Mouse (Mus musculus): ENCODE results near the gene Pknox1. TPM values are rescaled to one million over a fixed set of nuclear protein-coding genes. Genes with fewer than 3 reads are reported as not detected.

Pknox1 gene
- polyA plus RNA-seq, 1 experiment from 2014 or later: 37.9 TPM

DNA sequence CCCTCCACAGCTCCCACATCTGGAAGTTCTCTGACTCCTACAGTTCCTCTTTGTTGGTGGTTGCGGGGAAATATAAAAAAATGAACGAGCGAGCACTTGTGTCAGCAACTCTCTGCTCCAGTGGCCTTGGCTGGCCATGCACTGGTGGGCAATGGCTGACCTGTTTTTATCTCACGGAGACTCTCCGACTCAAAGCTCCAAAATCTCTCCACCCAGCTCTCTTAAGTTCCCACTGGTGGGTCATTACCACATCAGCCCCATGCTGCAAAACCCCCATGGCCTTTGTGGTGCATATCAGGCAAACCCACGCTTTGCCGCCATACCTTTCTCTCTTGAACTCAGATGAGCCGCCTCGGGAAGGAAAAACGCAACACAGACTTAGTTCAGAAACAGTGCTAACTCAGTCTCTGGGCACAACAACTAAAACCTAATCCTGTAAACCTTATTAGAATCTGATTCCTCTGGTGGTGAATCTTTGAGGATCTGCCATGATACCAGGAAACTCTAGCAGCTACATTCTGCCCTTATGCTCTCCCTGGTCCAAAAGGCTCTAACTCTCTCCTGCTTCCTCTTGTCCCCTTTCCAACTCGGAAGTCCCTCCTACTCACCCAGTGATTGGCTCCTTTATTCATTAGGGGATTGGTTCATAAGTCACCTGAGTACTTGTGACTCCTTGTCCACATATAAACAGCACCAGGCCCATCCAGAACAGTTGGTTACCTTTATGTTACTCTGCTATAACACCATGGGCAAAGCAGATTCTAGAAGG lies 5.3 kb upstream of the Pknox1 start:
- DNase-seq (ENCODE audit: low spot score) (no peak), ATAC-seq (ENCODE audit: insufficient number of reproducible peaks, low FRiP score, low TSS enrichment, low read depth) (no peak)
- Histone ChIP-seq H3K9me3 (ENCODE audit: control insufficient read depth, low read length) (no peaks in the 10 kb centered on the region), H3K4me1 (ENCODE audit: control insufficient read depth, insufficient read depth, low read length) (peaks cover 21% of the 10 kb centered on the region), H3K27ac (replicated peaks; ENCODE audit: low read depth, low read length) (no peak overlapping the region), H3K4me2 (ENCODE audit: low read depth, severe bottlenecking) (no peak overlapping the region), H3K27me3 (ENCODE audit: control insufficient read depth, insufficient read depth, low read length) (no peaks in the 10 kb centered on the region), H3K9ac (ENCODE audit: low read length) (no peak overlapping the region), H3K4me3 (ENCODE audit: low read depth, low read length) (no peak overlapping the region), H3K36me3 (ENCODE audit: control insufficient read depth, insufficient read depth, low read length) (no peaks in the 10 kb centered on the region)
- WGBS: 86% methylated on average over 11 of the region's 11 CpGs

DNA sequence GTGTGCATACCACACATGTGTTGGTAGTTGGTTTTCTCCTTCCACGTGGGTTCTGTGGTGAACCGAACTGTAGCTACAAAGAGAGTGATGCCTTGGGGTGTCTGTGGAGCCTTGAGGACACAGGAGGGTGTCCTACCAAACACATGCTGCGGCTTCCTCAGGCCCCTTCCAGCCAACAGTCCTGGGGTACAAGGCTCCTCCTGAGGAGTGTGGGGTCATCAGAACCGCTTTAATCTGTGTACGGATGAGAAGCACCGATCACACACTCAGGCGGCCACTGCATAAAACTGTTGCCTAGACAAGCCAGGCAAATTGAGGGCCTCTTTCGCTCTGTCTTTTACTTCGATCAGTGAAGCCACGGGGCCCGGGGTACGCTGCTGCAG lies 911 bp upstream of the Pknox1 start:
- Histone ChIP-seq H3K27me3 (ENCODE audit: control insufficient read depth, insufficient read depth, low read length) (no peaks in the 10 kb centered on the region), H3K27ac (replicated peaks; ENCODE audit: low read depth, low read length) (peak overlapping the region; percentile 76), H3K4me2 (ENCODE audit: low read depth, severe bottlenecking) (peak overlapping the region; percentile 54), H3K36me3 (ENCODE audit: control insufficient read depth, insufficient read depth, low read length) (no peaks in the 10 kb centered on the region), H3K4me3 (ENCODE audit: low read depth, low read length) (peak overlapping the region; percentile 31), H3K4me1 (ENCODE audit: control insufficient read depth, insufficient read depth, low read length) (peaks cover 9% of the 10 kb centered on the region), H3K9me3 (ENCODE audit: control insufficient read depth, low read length) (no peaks in the 10 kb centered on the region), H3K9ac (ENCODE audit: low read length) (peak overlapping the region; percentile 62)
- DNase-seq (ENCODE audit: low spot score) (peak; percentile 59), ATAC-seq (ENCODE audit: insufficient number of reproducible peaks, low FRiP score, low TSS enrichment, low read depth) (peak; percentile 5; the same call in 1 of the 2 replicates)
- 24% methylated on average over 12 of the region's 12 CpGs for WGBS

DNA sequence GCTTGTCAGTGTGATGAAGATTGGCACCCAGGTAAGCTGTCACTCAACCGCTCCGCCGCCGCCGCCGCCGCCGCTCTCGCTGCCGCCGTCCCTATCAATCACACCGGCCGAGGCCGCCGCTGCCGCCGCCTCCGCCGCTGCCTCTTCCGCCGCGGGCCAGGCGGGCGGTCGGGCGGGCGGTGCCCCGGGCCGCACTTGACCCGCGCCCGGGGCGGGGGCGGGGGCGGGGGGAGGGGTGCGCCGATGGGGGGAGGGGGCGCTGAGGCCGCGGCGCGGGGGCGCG lies 265 bp downstream of the Pknox1 start:
- Histone ChIP-seq H3K27ac (replicated peaks; ENCODE audit: low read depth, low read length) (peak overlapping the region; percentile 97), H3K27me3 (ENCODE audit: control insufficient read depth, insufficient read depth, low read length) (no peaks in the 10 kb centered on the region), H3K4me1 (ENCODE audit: control insufficient read depth, insufficient read depth, low read length) (peaks cover 9% of the 10 kb centered on the region; the same call in 1 of the 2 replicates), H3K4me2 (ENCODE audit: low read depth, severe bottlenecking) (peak overlapping the region; percentile 62), H3K4me3 (ENCODE audit: low read depth, low read length) (peak overlapping the region; percentile 82), H3K9me3 (ENCODE audit: control insufficient read depth, low read length) (no peaks in the 10 kb centered on the region), H3K9ac (ENCODE audit: low read length) (peak overlapping the region; percentile 88), H3K36me3 (ENCODE audit: control insufficient read depth, insufficient read depth, low read length) (no peaks in the 10 kb centered on the region)
- 0% methylated on average over 5 of the region's 44 CpGs for WGBS
- DNase-seq (ENCODE audit: low spot score) (no peak), ATAC-seq (ENCODE audit: insufficient number of reproducible peaks, low FRiP score, low TSS enrichment, low read depth) (no peak)

DNA sequence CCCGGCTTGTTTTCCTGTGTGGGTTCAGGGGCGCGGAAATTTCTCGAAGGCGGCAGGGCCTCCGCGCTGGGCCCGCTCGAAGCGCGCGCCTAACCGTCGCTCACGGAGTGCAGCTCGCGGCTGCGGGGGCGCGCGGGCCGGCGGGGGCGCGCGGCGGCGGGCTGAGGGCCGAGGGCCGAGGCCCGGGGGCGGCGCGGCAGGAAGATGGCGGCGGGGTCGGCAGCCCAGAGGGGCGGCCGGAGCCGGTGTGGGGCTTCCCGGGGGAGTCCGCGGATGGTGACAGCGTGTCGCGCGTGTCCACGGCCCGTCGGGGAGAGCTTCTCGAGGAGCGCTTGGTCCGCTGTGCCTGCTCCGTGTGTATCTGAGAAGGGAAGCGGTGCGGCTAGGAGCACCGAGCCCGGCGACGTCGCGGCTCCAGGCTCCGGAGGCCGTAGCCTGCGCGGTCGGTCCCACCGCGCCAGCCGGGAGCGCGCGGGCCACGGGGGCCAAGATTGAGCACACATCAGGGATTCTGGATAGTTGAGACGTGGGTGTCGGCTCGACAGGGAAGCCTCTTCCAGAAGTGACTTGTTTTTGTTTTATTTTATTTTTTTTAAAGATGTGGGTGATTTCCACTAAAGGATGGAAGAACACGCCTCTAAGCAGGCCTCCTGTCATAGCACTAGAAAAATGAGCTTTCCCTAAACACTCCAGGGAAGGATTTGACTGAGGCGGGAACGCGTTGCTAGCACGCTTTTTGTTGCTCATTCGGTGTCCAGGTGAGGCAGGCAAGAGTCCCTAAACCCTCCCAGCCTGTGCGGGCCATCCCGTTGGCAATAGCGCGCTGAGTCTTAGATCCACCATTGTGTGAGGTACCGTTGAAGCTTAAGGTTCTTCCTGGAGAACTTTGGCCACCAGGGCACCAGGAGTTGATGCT lies 865 bp downstream of the Pknox1 start:
- H3K4me1 ChIP-seq (ENCODE audit: control insufficient read depth, insufficient read depth, low read length): peaks cover 9% of the 10 kb centered on the region; the same call in 1 of the 2 replicates
- ATAC-seq (ENCODE audit: insufficient number of reproducible peaks, low FRiP score, low TSS enrichment, low read depth): 0 out of 2 replicates have a peak, but pooled peaks have one; percentile 23
- DNase-seq (ENCODE audit: low spot score): peak; percentile 79
- peak overlapping the region; percentile 82 for H3K4me3 ChIP-seq (ENCODE audit: low read depth, low read length)
- H3K27me3 ChIP-seq (ENCODE audit: control insufficient read depth, insufficient read depth, low read length): no peaks in the 10 kb centered on the region
- peak overlapping the region; percentile 62 for H3K4me2 ChIP-seq (ENCODE audit: low read depth, severe bottlenecking)
- H3K9ac ChIP-seq (ENCODE audit: low read length): peak overlapping the region; percentile 88
- H3K36me3 ChIP-seq (ENCODE audit: control insufficient read depth, insufficient read depth, low read length): no peaks in the 10 kb centered on the region
- peak overlapping the region; percentile 97 for H3K27ac ChIP-seq (replicated peaks; ENCODE audit: low read depth, low read length)
- H3K9me3 ChIP-seq (ENCODE audit: control insufficient read depth, low read length): no peaks in the 10 kb centered on the region
- WGBS: under 1% methylated on average over 68 of the region's 88 CpGs

DNA sequence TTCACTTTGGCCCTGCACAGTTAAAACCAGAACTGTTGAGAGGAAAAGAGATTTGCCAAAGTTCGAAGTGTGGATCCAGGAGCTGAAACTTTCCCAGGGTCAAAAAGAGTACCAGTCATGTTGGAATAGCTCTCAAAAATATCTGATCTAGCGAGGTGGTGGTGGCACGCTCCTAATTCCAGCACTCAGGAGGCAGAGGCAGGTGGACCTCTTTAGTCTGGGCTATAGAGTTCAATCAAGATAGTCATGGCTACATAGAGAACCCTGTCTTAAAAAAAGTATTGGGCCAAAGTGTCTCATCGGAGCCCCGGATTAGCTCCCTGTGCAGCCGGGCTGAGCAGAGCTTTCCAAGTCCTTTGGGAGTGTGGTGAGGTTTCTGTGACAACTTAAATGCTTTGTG lies 1.7 kb downstream of the Pknox1 start:
- H3K9ac ChIP-seq (ENCODE audit: low read length): no peak overlapping the region; the same call in 1 of the 2 replicates
- H3K4me1 ChIP-seq (ENCODE audit: control insufficient read depth, insufficient read depth, low read length): peaks cover 9% of the 10 kb centered on the region; the same call in 1 of the 2 replicates
- H3K36me3 ChIP-seq (ENCODE audit: control insufficient read depth, insufficient read depth, low read length): no peaks in the 10 kb centered on the region
- no peak for DNase-seq (ENCODE audit: low spot score)
- peak overlapping the region; percentile 62 for H3K4me2 ChIP-seq (ENCODE audit: low read depth, severe bottlenecking)
- no peaks in the 10 kb centered on the region for H3K9me3 ChIP-seq (ENCODE audit: control insufficient read depth, low read length)
- 81% methylated on average over 6 of the region's 6 CpGs for WGBS
- ATAC-seq (ENCODE audit: insufficient number of reproducible peaks, low FRiP score, low TSS enrichment, low read depth): no peak
- H3K27me3 ChIP-seq (ENCODE audit: control insufficient read depth, insufficient read depth, low read length): no peaks in the 10 kb centered on the region
- H3K27ac ChIP-seq (replicated peaks; ENCODE audit: low read depth, low read length): no peak overlapping the region
- H3K4me3 ChIP-seq (ENCODE audit: low read depth, low read length): peak overlapping the region; percentile 82; the same call in 1 of the 2 replicates

DNA sequence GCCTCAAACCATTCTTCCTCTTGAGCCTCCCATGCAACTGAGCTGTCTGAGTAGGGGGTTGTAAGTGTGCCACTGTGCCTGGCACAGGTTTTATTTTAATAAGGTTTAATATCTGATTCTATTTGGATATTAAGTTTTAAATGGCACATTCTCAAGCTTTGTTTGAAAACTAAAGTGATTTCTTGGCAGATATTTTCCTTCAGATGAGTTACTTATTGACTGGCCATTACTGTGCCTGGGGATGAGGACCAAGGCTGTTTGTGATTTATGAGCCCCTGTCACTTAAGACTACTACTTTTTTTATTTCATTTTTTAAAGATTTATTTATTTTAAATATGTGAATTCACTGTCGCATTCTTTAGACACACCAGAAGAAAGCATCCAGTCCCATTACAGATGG lies 5.2 kb downstream of the Pknox1 start:
- Histone ChIP-seq H3K9me3 (ENCODE audit: control insufficient read depth, low read length) (no peaks in the 10 kb centered on the region), H3K27ac (replicated peaks; ENCODE audit: low read depth, low read length) (no peak overlapping the region), H3K36me3 (ENCODE audit: control insufficient read depth, insufficient read depth, low read length) (no peaks in the 10 kb centered on the region), H3K9ac (ENCODE audit: low read length) (no peak overlapping the region), H3K4me2 (ENCODE audit: low read depth, severe bottlenecking) (no peak overlapping the region), H3K27me3 (ENCODE audit: control insufficient read depth, insufficient read depth, low read length) (no peaks in the 10 kb centered on the region), H3K4me3 (ENCODE audit: low read depth, low read length) (no peak overlapping the region), H3K4me1 (ENCODE audit: control insufficient read depth, insufficient read depth, low read length) (peaks cover 4% of the 10 kb centered on the region; the same call in 1 of the 2 replicates)
- DNase-seq (ENCODE audit: low spot score) (no peak), ATAC-seq (ENCODE audit: insufficient number of reproducible peaks, low FRiP score, low TSS enrichment, low read depth) (no peak)
- 94% methylated on average over 1 of the region's 1 CpGs for WGBS

DNA sequence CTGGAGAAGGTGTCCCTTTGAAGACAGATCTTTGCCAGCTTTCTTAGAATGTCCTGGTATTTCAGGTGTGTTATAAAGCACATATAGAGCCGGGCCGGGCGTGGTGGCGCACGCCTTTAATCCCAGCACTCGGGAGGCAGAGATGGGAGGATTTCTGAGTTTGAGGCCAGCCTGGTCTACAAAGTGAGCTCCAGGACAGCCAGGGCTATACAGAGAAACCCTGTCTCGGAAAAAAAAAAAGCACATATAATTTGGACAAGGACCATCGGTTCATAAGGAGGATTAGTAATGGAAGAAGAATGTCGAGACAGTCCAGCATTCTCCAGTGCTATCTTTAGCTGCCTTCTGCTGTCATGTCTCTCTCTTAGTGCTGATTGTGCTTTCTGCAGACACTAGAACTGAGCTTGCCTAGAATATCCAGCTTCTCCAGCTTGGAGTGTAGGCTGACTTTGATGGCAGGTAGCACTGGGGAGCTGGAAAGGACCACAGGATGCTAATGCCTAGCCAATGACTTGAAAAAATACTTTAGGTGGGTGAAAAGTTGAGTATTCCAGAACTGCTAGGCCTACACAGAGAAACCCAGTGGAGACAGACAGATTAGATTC lies 5.9 kb downstream of the Pknox1 start:
- Histone ChIP-seq H3K4me3 (ENCODE audit: low read depth, low read length) (no peak overlapping the region), H3K9me3 (ENCODE audit: control insufficient read depth, low read length) (no peaks in the 10 kb centered on the region), H3K36me3 (ENCODE audit: control insufficient read depth, insufficient read depth, low read length) (no peaks in the 10 kb centered on the region), H3K27me3 (ENCODE audit: control insufficient read depth, insufficient read depth, low read length) (no peaks in the 10 kb centered on the region), H3K4me2 (ENCODE audit: low read depth, severe bottlenecking) (no peak overlapping the region), H3K4me1 (ENCODE audit: control insufficient read depth, insufficient read depth, low read length) (peaks cover 4% of the 10 kb centered on the region; the same call in 1 of the 2 replicates), H3K9ac (ENCODE audit: low read length) (no peak overlapping the region), H3K27ac (replicated peaks; ENCODE audit: low read depth, low read length) (no peak overlapping the region)
- peak; percentile 90 for ATAC-seq (ENCODE audit: insufficient number of reproducible peaks, low FRiP score, low TSS enrichment, low read depth)
- DNase-seq (ENCODE audit: low spot score): peak; percentile 56
- 94% methylated on average over 9 of the region's 9 CpGs for WGBS

DNA sequence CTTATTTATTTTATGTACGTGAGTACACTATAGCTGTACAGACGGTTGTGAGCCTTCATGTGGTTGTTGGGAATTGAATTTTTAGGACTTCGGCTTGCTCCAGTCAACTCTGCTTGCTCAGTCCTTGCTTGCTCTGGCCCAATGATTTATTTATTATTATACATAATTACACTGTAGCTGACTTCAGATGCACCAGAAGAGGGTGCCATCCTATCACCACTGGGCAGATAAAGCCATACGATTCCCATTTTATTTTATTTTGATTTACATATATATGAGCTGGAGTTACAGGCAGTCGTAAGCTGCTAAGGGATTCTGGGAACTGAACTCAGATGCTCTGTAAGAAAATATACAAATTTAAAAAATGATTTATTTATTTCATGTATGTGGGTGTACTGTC lies 7.2 kb downstream of the Pknox1 start:
- Histone ChIP-seq H3K9ac (ENCODE audit: low read length) (no peak overlapping the region), H3K9me3 (ENCODE audit: control insufficient read depth, low read length) (no peaks in the 10 kb centered on the region), H3K27ac (replicated peaks; ENCODE audit: low read depth, low read length) (no peak overlapping the region), H3K4me3 (ENCODE audit: low read depth, low read length) (no peak overlapping the region), H3K4me2 (ENCODE audit: low read depth, severe bottlenecking) (no peak overlapping the region), H3K36me3 (ENCODE audit: control insufficient read depth, insufficient read depth, low read length) (no peaks in the 10 kb centered on the region), H3K27me3 (ENCODE audit: control insufficient read depth, insufficient read depth, low read length) (no peaks in the 10 kb centered on the region), H3K4me1 (ENCODE audit: control insufficient read depth, insufficient read depth, low read length) (no peaks in the 10 kb centered on the region; the same call in 1 of the 2 replicates)
- ATAC-seq (ENCODE audit: insufficient number of reproducible peaks, low FRiP score, low TSS enrichment, low read depth): no peak
- no peak for DNase-seq (ENCODE audit: low spot score)
- 96% methylated on average over 5 of the region's 5 CpGs for WGBS

Measured in limb, embryonic 11.5 days (tissue).